Mouse (Mus musculus) hematopoietic multipotent progenitor cell, adult 10-12 weeks (in vitro differentiated cells): ENCODE data around the gene Rtn1. TPM values are rescaled to one million over a fixed set of nuclear protein-coding genes. Genes with fewer than 3 reads are reported as not detected.

Experiments used
- polyA plus RNA-seq: library from polyadenylated mRNA; stranded (reverse); fragments of >175 nt; gene quantifications from 2 replicates; pipeline ENCODE4 v1.2.3, GENCODE M21; 2012; ENCODE audit warnings: low replicate concordance

Gene Rtn1
- polyA plus RNA-seq: 5.0 and 13.2 TPM in 2 replicates

DNA sequence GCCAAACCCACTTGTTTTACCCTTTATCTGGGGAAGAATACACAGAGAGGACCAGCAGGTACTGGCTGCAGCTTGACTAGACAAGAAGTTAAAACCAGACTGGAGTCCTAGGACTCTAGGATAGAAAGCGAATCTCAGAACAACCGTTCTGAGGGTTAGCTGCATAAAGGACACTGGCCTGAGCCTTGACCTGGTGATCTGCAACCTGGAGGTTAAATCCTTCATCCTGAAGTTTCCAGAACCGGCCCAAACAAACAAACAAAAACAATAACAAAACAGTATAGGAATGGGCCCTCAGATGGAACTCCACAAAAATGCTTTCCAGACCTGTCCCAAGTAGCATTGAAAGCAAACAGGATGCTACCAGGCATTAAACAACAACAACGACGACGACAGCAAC is at the start of gene Rtn1:
Rtn1 (minus strand) TSS at position 101 of the 400 bp plus-strand sequence.

DNA sequence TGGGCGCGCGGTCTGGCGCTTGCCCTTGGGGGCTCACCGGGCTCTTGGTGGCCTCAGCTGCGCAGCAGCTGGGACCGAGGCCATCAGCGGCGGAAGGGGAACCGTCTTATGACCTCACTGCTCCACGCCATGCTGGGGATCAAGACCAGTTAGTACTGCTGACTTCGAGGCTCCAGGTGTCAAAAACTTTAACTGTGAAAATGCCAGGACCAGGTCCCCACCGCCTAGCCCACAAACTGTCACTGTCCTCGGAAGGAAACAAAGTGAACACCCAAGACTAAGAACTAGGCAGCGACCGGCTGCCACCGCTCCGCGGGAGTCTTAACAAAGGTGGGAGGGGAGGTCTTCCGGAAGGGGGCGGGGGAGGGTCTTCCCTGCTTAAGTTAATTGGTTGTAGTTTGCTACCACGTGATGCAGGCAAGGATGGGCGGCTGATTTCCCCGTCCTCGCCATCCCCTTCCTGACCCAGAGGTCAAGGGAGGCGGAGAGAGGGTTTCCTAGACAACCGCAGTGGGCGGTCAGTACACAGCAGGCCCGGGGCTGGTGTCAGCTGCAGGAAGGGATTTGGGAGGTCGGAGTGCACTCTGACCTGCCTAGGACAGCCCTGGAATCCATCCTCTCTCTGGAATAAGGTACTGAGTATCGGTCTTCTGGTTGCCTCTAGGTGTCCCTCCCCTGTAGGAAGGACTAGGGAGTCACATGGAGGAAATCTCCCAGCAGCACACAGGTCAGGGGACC is 33.2 kb upstream of the Rtn1 start, which contains the start of gene Lrrc9:
Lrrc9 (plus strand) TSS at position 28 of the 738 bp plus-strand sequence.

GRCm38 (mm10) chr12:72184929-72185328 is 223.9 kb downstream of the Rtn1 start, which contains the start of gene Ccdc175:
Ccdc175 (minus strand) TSS chr12:72185029.

Other genes starting within 250 kb of the Rtn1 start
- gene Ccdc175, start 224.0 kb downstream of the Rtn1 start, polyA plus RNA-seq: not detected in 2 replicates
- gene Lrrc9, start 32.8 kb upstream of the Rtn1 start, polyA plus RNA-seq: not detected in 2 replicates
- gene Pcnx4, start 127.3 kb upstream of the Rtn1 start, polyA plus RNA-seq: 1.1 and 1.2 TPM in 2 replicates
- gene Gm4756, start 240.6 kb upstream of the Rtn1 start, polyA plus RNA-seq: not detected in 2 replicates